Mouse (Mus musculus): Measurements from ENCODE around the gene Rnf207. TPM values are rescaled to one million over a fixed set of nuclear protein-coding genes. Genes with fewer than 3 reads are reported as not detected.

The Rnf207 gene
- polyA plus RNA-seq (2014; fragmentation: Nextera tagmentation; extraction: Ambion mirVana), result 1.1 and 1.7 TPM in 2 replicates

- DNase-seq (ENCODE audit: low spot score, missing footprints) (peak; percentile 93), ATAC-seq (ENCODE audit: low FRiP score) (no peak)
- no peak within 1 kb of the TSS for H3K27ac ChIP-seq (ENCODE audit: low read depth, low read length)
- H3K4me3 ChIP-seq (ENCODE audit: low read depth, low read length), result peak within 1 kb of the TSS; percentile 0; the same call in 1 of the 2 replicates
- H3K4me2 ChIP-seq, result peak within 1 kb of the TSS; percentile 30
- H3K4me1 ChIP-seq (ENCODE audit: control insufficient read depth, insufficient read depth, low read length), result peaks cover 4% of the 10 kb centered on the region; the same call in 1 of the 2 replicates
- 2% methylated on average over 26 of the region's 26 CpGs for WGBS
- H3K9me3 ChIP-seq (ENCODE audit: control insufficient read depth, low read length), result no peaks in the 10 kb centered on the region
- H3K36me3 ChIP-seq (ENCODE audit: control insufficient read depth, insufficient read depth, low read length), result no peaks in the 10 kb centered on the region
- H3K9ac ChIP-seq (ENCODE audit: low read length), result peak within 1 kb of the TSS; percentile 2; the same call in 1 of the 2 replicates
- H3K27me3 ChIP-seq (ENCODE audit: control insufficient read depth, insufficient read depth, low read length), result peaks cover 48% of the 10 kb centered on the region
These were observed at the start of gene Rnf207 for GRCm38 (mm10) chr4:152318517-152319234. TSS of gene Rnf207 (minus strand) at chr4:152318993.

GRCm38 (mm10) chr4:152365228-152365627, 46.4 kb upstream of the Rnf207 start:
- H3K27ac ChIP-seq (ENCODE audit: low read depth, low read length), result no peak overlapping the region
- DNase-seq (ENCODE audit: low spot score, missing footprints), result no peak
- no peak for ATAC-seq (ENCODE audit: low FRiP score)

GRCm38 (mm10) chr4:152362180-152362579, 43.4 kb upstream of the Rnf207 start:
- H3K36me3 ChIP-seq (ENCODE audit: control insufficient read depth, insufficient read depth, low read length), result no peaks in the 10 kb centered on the region
- H3K9ac ChIP-seq (ENCODE audit: low read length), result no peak overlapping the region
- H3K4me2 ChIP-seq, result no peak overlapping the region
- peaks cover 13% of the 10 kb centered on the region for H3K4me1 ChIP-seq (ENCODE audit: control insufficient read depth, insufficient read depth, low read length)
- 87% methylated on average over 9 of the region's 9 CpGs for WGBS
- H3K9me3 ChIP-seq (ENCODE audit: control insufficient read depth, low read length), result no peaks in the 10 kb centered on the region
- H3K27ac ChIP-seq (ENCODE audit: low read depth, low read length), result no peak overlapping the region
- ATAC-seq (ENCODE audit: low FRiP score) (no peak), DNase-seq (ENCODE audit: low spot score, missing footprints) (no peak)
- H3K4me3 ChIP-seq (ENCODE audit: low read depth, low read length), result no peak overlapping the region
- peaks cover 6% of the 10 kb centered on the region; the same call in 1 of the 2 replicates for H3K27me3 ChIP-seq (ENCODE audit: control insufficient read depth, insufficient read depth, low read length)

More at GRCm38 (mm10) chr4:152365228-152365627, 46.4 kb upstream of the Rnf207 start:
- peaks cover 6% of the 10 kb centered on the region; the same call in 1 of the 2 replicates for H3K27me3 ChIP-seq (ENCODE audit: control insufficient read depth, insufficient read depth, low read length)
- H3K4me2 ChIP-seq, result no peak overlapping the region
- peaks cover 13% of the 10 kb centered on the region for H3K4me1 ChIP-seq (ENCODE audit: control insufficient read depth, insufficient read depth, low read length)
- H3K36me3 ChIP-seq (ENCODE audit: control insufficient read depth, insufficient read depth, low read length), result no peaks in the 10 kb centered on the region
- no peak overlapping the region for H3K4me3 ChIP-seq (ENCODE audit: low read depth, low read length)
- WGBS, result 49% methylated on average over 7 of the region's 7 CpGs
- no peak overlapping the region for H3K9ac ChIP-seq (ENCODE audit: low read length)
- H3K9me3 ChIP-seq (ENCODE audit: control insufficient read depth, low read length), result no peaks in the 10 kb centered on the region

- H3K9ac ChIP-seq (ENCODE audit: low read length), result no peak overlapping the region
- H3K27ac ChIP-seq (ENCODE audit: low read depth, low read length), result no peak overlapping the region
- H3K27me3 ChIP-seq (ENCODE audit: control insufficient read depth, insufficient read depth, low read length), result peaks cover 6% of the 10 kb centered on the region; the same call in 1 of the 2 replicates
- WGBS, result under 1% methylated on average over 24 of the region's 24 CpGs
- H3K4me2 ChIP-seq, result peak overlapping the region; percentile 50
- DNase-seq (ENCODE audit: low spot score, missing footprints) (peak; percentile 93), ATAC-seq (ENCODE audit: low FRiP score) (peak; percentile 71)
- no peaks in the 10 kb centered on the region for H3K9me3 ChIP-seq (ENCODE audit: control insufficient read depth, low read length)
- peak overlapping the region; percentile 20 for H3K4me3 ChIP-seq (ENCODE audit: low read depth, low read length)
- H3K36me3 ChIP-seq (ENCODE audit: control insufficient read depth, insufficient read depth, low read length), result no peaks in the 10 kb centered on the region
- H3K4me1 ChIP-seq (ENCODE audit: control insufficient read depth, insufficient read depth, low read length), result peaks cover 13% of the 10 kb centered on the region
These were observed 42.1 kb upstream of the Rnf207 start for GRCm38 (mm10) chr4:152360855-152361254.

- no peak overlapping the region for H3K4me2 ChIP-seq
- no peaks in the 10 kb centered on the region for H3K9me3 ChIP-seq (ENCODE audit: control insufficient read depth, low read length)
- H3K27ac ChIP-seq (ENCODE audit: low read depth, low read length), result no peak overlapping the region
- WGBS, result 6% methylated on average over 10 of the region's 11 CpGs
- no peak overlapping the region for H3K9ac ChIP-seq (ENCODE audit: low read length)
- no peaks in the 10 kb centered on the region for H3K36me3 ChIP-seq (ENCODE audit: control insufficient read depth, insufficient read depth, low read length)
- peaks cover 6% of the 10 kb centered on the region; the same call in 1 of the 2 replicates for H3K27me3 ChIP-seq (ENCODE audit: control insufficient read depth, insufficient read depth, low read length)
- no peak overlapping the region for H3K4me3 ChIP-seq (ENCODE audit: low read depth, low read length)
- peaks cover 6% of the 10 kb centered on the region; the same call in 1 of the 2 replicates for H3K4me1 ChIP-seq (ENCODE audit: control insufficient read depth, insufficient read depth, low read length)
- ATAC-seq (ENCODE audit: low FRiP score), result no peak
- DNase-seq (ENCODE audit: low spot score, missing footprints), result no peak
These were observed 40.9 kb upstream of the Rnf207 start for GRCm38 (mm10) chr4:152359700-152360099.

- WGBS, result 77% methylated on average over 7 of the region's 7 CpGs
- Histone ChIP-seq H3K4me1 (ENCODE audit: control insufficient read depth, insufficient read depth, low read length) (peaks cover 5% of the 10 kb centered on the region; the same call in 1 of the 2 replicates), H3K36me3 (ENCODE audit: control insufficient read depth, insufficient read depth, low read length) (no peaks in the 10 kb centered on the region), H3K4me3 (ENCODE audit: low read depth, low read length) (no peak overlapping the region), H3K4me2 (no peak overlapping the region), H3K27me3 (ENCODE audit: control insufficient read depth, insufficient read depth, low read length) (peaks cover 3% of the 10 kb centered on the region; the same call in 1 of the 2 replicates), H3K9me3 (ENCODE audit: control insufficient read depth, low read length) (no peaks in the 10 kb centered on the region), H3K27ac (ENCODE audit: low read depth, low read length) (no peak overlapping the region), H3K9ac (ENCODE audit: low read length) (no peak overlapping the region)
- ATAC-seq (ENCODE audit: low FRiP score) (no peak), DNase-seq (ENCODE audit: low spot score, missing footprints) (no peak)
These were observed 36.9 kb upstream of the Rnf207 start for GRCm38 (mm10) chr4:152355672-152356071.

GRCm38 (mm10) chr4:152353886-152354637, 35.3 kb upstream of the Rnf207 start:
- WGBS, result 81% methylated on average over 14 of the region's 14 CpGs
- Histone ChIP-seq H3K9me3 (ENCODE audit: control insufficient read depth, low read length) (no peaks in the 10 kb centered on the region), H3K4me3 (ENCODE audit: low read depth, low read length) (no peak overlapping the region), H3K4me1 (ENCODE audit: control insufficient read depth, insufficient read depth, low read length) (peaks cover 5% of the 10 kb centered on the region), H3K27ac (ENCODE audit: low read depth, low read length) (no peak overlapping the region), H3K27me3 (ENCODE audit: control insufficient read depth, insufficient read depth, low read length) (peaks cover 4% of the 10 kb centered on the region; the same call in 1 of the 2 replicates), H3K36me3 (ENCODE audit: control insufficient read depth, insufficient read depth, low read length) (no peaks in the 10 kb centered on the region), H3K9ac (ENCODE audit: low read length) (no peak overlapping the region), H3K4me2 (no peak overlapping the region)
- ATAC-seq (ENCODE audit: low FRiP score), result no peak
- DNase-seq (ENCODE audit: low spot score, missing footprints), result no peak

GRCm38 (mm10) chr4:152351422-152352305, 32.9 kb upstream of the Rnf207 start:
- H3K9ac ChIP-seq (ENCODE audit: low read length), result no peak overlapping the region
- H3K4me3 ChIP-seq (ENCODE audit: low read depth, low read length), result no peak overlapping the region
- no peaks in the 10 kb centered on the region for H3K9me3 ChIP-seq (ENCODE audit: control insufficient read depth, low read length)
- H3K4me2 ChIP-seq, result no peak overlapping the region
- H3K4me1 ChIP-seq (ENCODE audit: control insufficient read depth, insufficient read depth, low read length), result peaks cover 5% of the 10 kb centered on the region
- H3K27ac ChIP-seq (ENCODE audit: low read depth, low read length), result no peak overlapping the region
- H3K36me3 ChIP-seq (ENCODE audit: control insufficient read depth, insufficient read depth, low read length), result no peaks in the 10 kb centered on the region
- peaks cover 7% of the 10 kb centered on the region for H3K27me3 ChIP-seq (ENCODE audit: control insufficient read depth, insufficient read depth, low read length)
- no peak for DNase-seq (ENCODE audit: low spot score, missing footprints)
- peak; percentile 56; the same call in 1 of the 2 replicates for ATAC-seq (ENCODE audit: low FRiP score)
- WGBS, result 10% methylated on average over 14 of the region's 14 CpGs

Measured in midbrain, embryonic 11.5 days (tissue).